Mouse (Mus musculus) left cerebral cortex, postnatal 14 days (tissue): ENCODE data around the gene Tmsb15b2. TPM values are rescaled to one million over a fixed set of nuclear protein-coding genes. Genes with fewer than 3 reads are reported as not detected.
"Not testable (repeated sequence)": the region's sequence is repeated elsewhere in the genome, so short reads cannot be mapped to it uniquely, and the experiment has no call there.

Source experiments
- DNase-seq, 2 experiments: peaks; one replicate each; pipeline ENCODE4 v3.0.0; 2021 to 2022; ENCODE audit warnings: low spot score in 2 of 2, mixed read lengths in 1 of 2
- intact Hi-C: fragments of 180-260 bp; cut with DNase I; formaldehyde crosslinking; loops from one replicate; pipeline ENCODE4 v1.15.1; 2025
- long read RNA-seq, 2 experiments: library from polyadenylated mRNA; stranded (forward); transcript quantifications; one replicate each; pipeline ENCODE4 v2.0.0; 2021
- total RNA-seq, 2 experiments: library from RNA; stranded (reverse); gene quantifications; 2 replicates each; pipeline ENCODE4 v1.2.3; 2021

Tmsb15b2 gene
- total RNA-seq: 10 to 100 TPM; 13.0 to 33.9 TPM
- long read RNA-seq, experiment 1, transcript Tmsb15b2-201 (3 exons, 450 nt): major isoform, 6 of 8 reads
- long read RNA-seq, experiment 1, partial matches to known transcripts: 0 of 8 reads
- long read RNA-seq, experiment 1, other reads (novel, unspliced or antisense): 2 of 8 reads
- long read RNA-seq, experiment 2, transcript Tmsb15b2-201 (3 exons, 450 nt): major isoform, 7 of 7 reads
- long read RNA-seq, experiment 2, partial matches to known transcripts: 0 of 7 reads
- long read RNA-seq, experiment 2, other reads (novel, unspliced or antisense): 0 of 7 reads

DNA sequence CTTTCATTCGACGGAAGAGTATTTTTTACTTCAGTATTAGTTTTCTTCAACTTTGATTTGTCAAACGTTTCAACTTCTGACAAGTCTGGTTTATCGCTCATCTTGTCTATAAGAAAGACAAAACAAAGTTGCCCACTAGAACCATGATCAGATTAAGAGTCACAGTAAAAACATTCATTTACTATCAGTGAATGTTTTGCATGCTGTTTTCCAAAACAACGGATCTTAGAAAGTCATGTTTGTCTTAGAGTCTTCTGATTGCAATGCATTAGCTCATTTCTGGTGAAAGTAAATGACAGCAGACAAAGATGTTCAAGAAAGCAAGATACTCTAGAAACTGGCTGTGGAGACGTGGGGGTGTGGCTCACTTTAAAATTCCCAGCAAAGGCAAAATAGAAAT is at the start of gene Tmsb15b2:
Tmsb15b2 (minus strand) TSS at position 101 of the 400 bp plus-strand sequence.
- DNase-seq, intact Hi-C loops: not testable (repeated sequence)

DNA sequence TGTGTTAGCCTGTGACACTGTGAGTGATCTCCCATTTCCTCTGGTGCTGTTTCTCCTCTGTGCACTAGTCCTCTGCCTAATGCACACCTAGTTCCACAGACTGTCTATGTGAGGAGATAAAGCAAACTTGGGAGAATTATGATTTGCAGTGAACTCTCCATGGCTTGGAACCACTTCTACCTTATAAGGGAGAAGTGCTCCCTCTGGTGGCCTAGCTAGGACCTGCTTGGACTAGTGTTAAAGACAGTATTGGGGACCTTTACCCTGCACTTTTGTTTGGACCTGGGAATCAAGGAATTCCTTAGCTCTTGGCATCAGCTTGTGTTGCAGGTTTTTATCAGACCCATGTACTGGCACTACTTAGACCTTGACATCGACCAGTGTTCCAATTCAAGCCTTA is 44.0 kb upstream of the Tmsb15b2 start:
- DNase-seq: peak; percentile 49 to 66

GRCm38 (mm10) chrX:137017668-137018067 is 42.4 kb upstream of the Tmsb15b2 start:
- intact Hi-C loops: loop anchor here (5.0 kb wide), 2 partner anchors 120 to 275 kb away; partner anchors contain the start of gene Morf4l2
- DNase-seq: no peak

More for the DNA sequence above, 44.0 kb upstream of the Tmsb15b2 start:
- intact Hi-C loops: loop anchor here (5.0 kb wide), 2 partner anchors 122 to 277 kb away; partner anchors contain the start of gene Morf4l2

DNA sequence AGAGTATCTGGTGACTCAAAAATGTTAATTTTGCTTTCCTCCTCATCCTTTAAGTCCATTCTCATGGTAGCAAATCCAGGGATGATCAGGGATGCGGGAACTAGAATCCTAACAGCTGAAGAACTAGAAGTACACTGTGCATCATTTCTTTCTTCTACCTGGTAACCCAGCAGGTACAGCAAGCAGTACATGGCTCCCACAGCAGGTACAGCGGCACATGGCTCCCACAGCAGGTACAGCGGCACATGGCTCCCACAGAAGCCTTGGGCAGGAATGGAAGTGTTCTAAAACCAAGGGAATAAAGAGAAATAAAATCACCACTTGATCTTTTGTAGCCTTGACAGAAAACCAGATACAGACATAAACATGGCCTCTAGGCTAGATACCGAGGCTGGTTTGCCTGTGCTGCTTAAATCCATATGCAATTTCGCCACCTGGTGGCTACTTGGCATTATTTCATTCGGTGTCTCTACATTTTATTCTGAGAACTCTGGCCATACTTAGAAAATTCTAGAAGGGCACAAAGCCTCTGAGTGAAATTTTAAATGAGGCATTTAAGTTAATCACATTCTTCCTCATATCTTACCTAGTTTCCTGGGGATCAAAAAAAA is 39.9 kb upstream of the Tmsb15b2 start:
- intact Hi-C loops: loop anchor here (5.0 kb wide), 2 partner anchors 118 to 273 kb away; partner anchors contain the start of gene Morf4l2
- peak; percentile 68 to 70 for DNase-seq

DNA sequence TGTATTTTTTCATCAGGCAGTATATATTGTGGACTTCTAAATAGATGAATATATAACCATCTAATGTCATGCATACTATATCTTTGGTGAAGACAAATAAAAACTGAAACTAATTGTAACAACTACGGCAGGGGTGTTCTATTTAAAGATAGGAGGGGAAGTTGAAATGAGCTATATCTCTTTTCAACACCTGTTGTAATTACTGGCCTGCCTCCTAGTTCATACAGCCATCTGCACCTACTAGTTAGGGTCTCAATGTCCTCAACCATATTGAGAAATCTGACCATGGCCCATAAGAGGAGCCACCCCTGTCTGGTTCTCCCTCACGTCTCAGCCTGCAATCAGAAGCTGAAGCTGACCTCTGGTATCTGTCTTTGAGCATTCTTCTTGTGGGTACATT is 21.0 kb upstream of the Tmsb15b2 start:
- no peak for DNase-seq
- intact Hi-C loops: no loop called here

DNA sequence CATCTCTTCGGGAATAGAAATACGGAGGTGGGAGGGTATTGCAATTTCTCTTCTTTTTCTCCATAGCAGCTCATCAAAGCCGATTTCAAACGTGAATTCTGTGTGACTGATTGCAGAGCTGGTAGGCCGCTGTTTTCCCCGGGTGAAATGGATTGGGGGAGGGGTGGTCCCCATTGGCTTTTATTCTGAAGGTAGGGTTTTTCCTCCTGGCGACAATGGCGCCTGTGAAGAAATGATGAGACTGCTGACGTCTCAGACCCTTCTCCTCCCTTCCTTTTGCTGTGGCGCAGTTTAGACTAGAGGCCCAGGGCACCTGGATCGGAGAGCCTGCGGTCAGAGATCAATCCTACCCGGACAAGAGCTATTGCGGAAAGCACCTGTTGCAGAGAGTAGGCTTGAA is 18.3 kb upstream of the Tmsb15b2 start:
- intact Hi-C loops: no loop called here

GRCm38 (mm10) chrX:136992978-136993547 is 17.8 kb upstream of the Tmsb15b2 start, which contains the start of gene Zcchc18:
TSS of gene Zcchc18 (plus strand) at chrX:136993155.
- intact Hi-C loops: no loop called here
- DNase-seq: peak; percentile 86 to 87

More for the DNA sequence above, 18.3 kb upstream of the Tmsb15b2 start:
- DNase-seq: peak; percentile 40 to 56

- intact Hi-C loops: no loop called here
- no peak for DNase-seq
These were observed 17.1 kb upstream of the Tmsb15b2 start for GRCm38 (mm10) chrX:136992191-136992965.

DNA sequence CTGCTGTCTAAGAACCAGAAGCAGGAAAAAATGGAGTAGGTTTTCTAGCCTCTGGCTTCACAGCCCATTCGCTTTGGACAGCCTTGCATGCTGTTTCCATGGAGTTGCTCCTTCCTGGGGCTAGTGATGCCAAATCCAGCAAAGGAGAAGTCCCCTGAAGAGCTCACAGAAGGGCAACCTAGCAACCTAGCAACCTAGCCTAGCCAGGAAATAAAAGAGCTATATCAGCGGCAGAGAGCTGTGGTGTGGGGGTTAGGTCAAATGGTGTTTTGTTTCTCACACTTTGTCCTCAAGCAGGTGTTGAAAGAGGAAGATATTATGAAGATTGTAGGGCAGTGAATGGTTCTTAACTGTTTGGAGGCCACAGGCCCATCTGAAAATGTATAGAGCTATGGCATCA is 16.0 kb upstream of the Tmsb15b2 start:
- no peak for DNase-seq
- intact Hi-C loops: no loop called here

- intact Hi-C loops: no loop called here
- no peak for DNase-seq
These were observed 10.7 kb upstream of the Tmsb15b2 start for GRCm38 (mm10) chrX:136986039-136986438.

DNA sequence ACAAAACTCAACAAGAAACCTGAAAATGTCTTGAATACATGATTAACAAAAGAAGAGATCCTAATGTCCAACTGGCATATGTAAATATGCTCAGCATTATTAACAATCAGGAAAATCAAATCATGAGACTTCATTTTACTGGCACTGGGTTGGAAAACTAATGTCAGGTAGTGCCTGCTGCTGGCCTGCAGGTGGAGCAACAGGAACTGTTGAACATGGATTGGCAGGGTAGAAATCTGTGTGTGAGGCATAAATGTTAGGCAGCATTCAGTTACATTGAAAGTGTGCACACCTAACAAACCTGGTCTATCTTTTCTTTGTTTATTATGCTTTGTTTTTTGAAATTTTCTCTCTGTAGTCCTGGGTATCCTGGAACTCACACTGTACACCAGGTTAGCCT is 3.3 kb upstream of the Tmsb15b2 start:
- DNase-seq: no peak
- intact Hi-C loops: no loop called here

DNA sequence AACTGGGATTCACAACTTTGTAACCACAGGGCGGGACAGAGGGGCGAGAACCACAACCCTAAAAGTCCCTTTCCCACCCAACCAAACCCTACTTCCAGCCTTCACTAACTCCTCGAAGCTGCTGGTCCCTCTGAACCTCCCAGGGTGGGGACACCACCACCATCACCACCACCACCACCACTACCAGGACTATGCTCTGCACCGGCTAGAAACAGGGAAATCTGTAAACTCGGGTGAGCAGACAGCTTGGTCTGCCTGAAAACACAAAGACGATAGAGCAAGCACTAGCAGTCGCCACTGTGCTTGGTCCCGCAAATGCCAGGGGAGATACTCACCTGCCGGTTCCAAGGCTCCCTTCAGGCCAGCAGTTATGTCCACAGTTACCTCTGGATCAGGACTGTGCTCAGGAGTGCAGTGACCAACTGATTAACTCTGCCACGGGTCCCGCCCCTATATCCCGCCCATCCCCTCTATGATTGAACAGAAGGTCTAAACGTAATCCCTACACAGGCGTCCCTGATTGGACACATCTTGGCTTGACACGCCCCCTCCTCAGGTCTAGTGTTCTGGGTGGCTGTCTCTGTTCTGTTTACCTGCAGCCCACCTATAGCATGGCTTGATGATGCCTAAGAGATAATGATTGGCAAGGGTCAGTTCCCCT is 1.3 kb upstream of the Tmsb15b2 start, which contains the start of the genes Tmsb15l and Tmsb15b1:
Tmsb15l (minus strand) TSS at position 446 of the 661 bp plus-strand sequence.
Tmsb15b1 (minus strand) TSS at position 451 of the 661 bp plus-strand sequence.
- intact Hi-C loops: no loop called here
- peak; percentile 26 to 77 for DNase-seq

DNA sequence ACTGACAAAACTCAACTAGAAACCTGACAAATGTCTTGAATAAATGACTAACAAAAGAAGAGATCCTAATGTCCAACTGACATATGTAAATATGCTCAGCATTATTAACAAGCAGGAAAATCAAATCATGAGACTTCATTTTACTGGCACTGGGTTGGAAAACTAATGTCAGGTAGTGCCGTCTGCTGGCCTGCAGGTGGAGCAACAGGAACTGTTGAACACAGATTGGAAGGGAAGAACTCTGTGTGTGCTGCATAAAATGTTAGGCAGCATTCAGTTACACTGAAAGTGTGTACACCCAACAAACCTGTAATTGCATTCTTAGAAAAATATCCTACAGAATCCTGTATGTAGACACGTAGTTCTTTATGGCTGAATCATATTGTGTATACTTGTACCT is 15.6 kb downstream of the Tmsb15b2 start:
- intact Hi-C loops: no loop called here
- peak; percentile 4 to 27 for DNase-seq

GRCm38 (mm10) chrX:136958300-136958699 is 17.0 kb downstream of the Tmsb15b2 start:
- DNase-seq, intact Hi-C loops: not testable (repeated sequence)

GRCm38 (mm10) chrX:136957583-136958279 is 17.6 kb downstream of the Tmsb15b2 start:
- peak; percentile 75 to 92 for DNase-seq

GRCm38 (mm10) chrX:136937985-136938384 is 37.3 kb downstream of the Tmsb15b2 start:
- intact Hi-C loops: no loop called here
- DNase-seq: no peak

More at GRCm38 (mm10) chrX:136957583-136958279, 17.6 kb downstream of the Tmsb15b2 start:
- intact Hi-C loops: not testable (repeated sequence)

DNA sequence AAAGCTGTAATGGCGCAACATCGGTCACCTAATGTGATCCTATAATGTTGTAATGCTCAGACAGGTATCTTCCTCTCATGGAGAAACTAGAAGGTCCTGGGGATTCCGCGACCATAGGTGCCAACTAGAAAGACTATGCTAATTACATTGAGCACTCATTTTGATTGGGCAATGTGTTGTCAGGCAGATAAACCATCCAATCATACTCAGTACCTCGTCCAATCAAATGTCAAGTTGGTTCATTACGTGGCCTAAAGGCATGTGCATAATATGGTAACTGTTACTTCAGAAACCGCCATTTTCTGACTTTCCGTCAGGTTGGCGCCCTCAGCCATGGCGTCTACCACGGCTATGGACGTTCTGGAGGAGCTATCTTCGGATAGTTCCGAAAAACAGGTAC is 48.3 kb downstream of the Tmsb15b2 start, which contains the start of gene H2bfm:
H2bfm (plus strand) TSS at position 295 of the 400 bp plus-strand sequence.
- intact Hi-C loops: no loop called here
- no peak for DNase-seq

DNA sequence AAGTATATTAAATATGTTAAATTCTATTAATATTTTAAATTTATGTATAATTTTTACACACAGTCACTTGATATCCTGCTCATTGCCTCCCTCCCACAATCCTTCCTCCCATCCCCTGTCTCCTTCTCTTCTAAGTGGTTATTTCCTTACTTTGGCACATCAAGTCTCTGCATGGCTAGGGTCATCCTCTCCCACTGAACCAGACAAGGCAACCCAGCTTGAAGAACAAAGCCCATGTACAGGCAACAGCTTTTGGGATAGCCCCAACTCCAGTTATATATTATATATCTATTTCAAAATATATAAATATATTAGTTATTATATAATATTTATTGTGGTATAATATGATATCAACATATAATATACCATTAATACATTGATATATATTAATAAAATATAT is 49.4 kb downstream of the Tmsb15b2 start:
- no peak for DNase-seq
- intact Hi-C loops: no loop called here
